Mouse (Mus musculus): Measurements from ENCODE around the gene Gm17387. TPM values are rescaled to one million over a fixed set of nuclear protein-coding genes. Genes with fewer than 3 reads are reported as not detected.

The Gm17387 gene
- not detected in 2 replicates for polyA plus RNA-seq (2012; rRNA removed)

GRCm38 (mm10) chr7:141028831-141029230 is at the start of gene Gm17387:
TSS of gene Gm17387 (plus strand) at chr7:141029131.

DNA sequence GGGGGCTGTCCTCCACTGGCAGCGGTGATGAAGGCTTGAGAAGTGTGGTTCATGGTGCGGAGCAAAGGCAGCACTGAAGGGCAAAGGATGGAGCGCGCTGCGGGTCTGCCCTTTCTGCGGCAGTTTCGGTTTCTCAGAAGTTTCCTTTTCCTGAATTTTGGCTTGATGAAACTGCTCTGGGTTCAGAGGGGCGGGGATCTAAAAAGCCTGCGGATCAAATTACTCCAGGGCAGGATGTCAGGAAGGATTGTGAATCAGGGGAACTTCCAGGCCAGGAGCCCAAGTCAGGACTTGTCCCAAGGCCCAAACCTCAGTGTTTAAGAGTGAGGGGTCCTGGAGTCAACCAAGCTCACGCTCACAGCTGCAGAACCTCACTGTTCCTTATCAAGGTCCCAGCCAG is 18.3 kb upstream of the Gm17387 start, which contains the start of gene Ifitm3:
TSS of gene Ifitm3 (minus strand) at position 178 of the 400 bp plus-strand sequence.

GRCm38 (mm10) chr7:141017824-141018223 is 11.1 kb upstream of the Gm17387 start, which contains the start of gene Ifitm6:
TSS of gene Ifitm6 (minus strand) at chr7:141017924.

GRCm38 (mm10) chr7:141060426-141061242 is 31.7 kb downstream of the Gm17387 start, which contains the start of gene B4galnt4:
TSS of gene B4galnt4 (plus strand) at chr7:141061104.

DNA sequence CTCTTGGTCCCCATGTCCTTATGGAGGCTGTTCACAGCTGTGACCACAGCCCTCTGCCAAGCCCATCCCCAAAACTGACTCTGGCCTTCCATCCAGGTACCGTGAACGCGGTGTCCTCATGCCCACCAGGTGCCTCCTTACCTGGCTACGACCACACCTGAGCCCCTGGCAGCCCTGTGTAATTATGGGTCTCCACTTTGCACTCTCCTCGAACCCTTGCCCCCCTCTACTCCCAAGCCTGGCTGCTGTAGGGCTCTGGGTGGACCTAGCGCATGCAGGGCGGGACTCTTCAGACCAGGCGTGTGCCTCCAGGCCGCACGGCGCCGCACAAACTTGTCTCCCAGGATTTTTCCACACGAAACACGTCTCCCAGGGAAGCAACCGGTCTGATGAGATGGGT is 48.9 kb downstream of the Gm17387 start, which contains the start of gene Pkp3:
TSS of gene Pkp3 (plus strand) at position 378 of the 400 bp plus-strand sequence.

Other genes with a start within 250 kb of the Gm17387 start
- 0.06 and 0.07 TPM in 2 replicates for gene Syce1, start 241.3 kb upstream of the Gm17387 start, polyA plus RNA-seq (2012; rRNA removed)
- gene Zfp941, start 207.0 kb upstream of the Gm17387 start, polyA plus RNA-seq (2012; rRNA removed), result 0.17 and 0.21 TPM in 2 replicates
- 112 and 142 TPM in 2 replicates for gene Urah, start 194.1 kb upstream of the Gm17387 start, polyA plus RNA-seq (2012; rRNA removed)
- not detected in 2 replicates for gene Scgb1c1, start 183.6 kb upstream of the Gm17387 start, polyA plus RNA-seq (2012; rRNA removed)
- gene Odf3, start 181.3 kb upstream of the Gm17387 start, polyA plus RNA-seq (2012; rRNA removed), result not detected in 2 replicates
- not detected in 2 replicates for gene Gm45785, start 172.8 kb upstream of the Gm17387 start, polyA plus RNA-seq (2012; rRNA removed)
- gene Ric8a, start 172.2 kb upstream of the Gm17387 start, polyA plus RNA-seq (2012; rRNA removed), result 17.1 and 20.2 TPM in 2 replicates
- gene Bet1l, start 171.6 kb upstream of the Gm17387 start, polyA plus RNA-seq (2012; rRNA removed), result 18.5 TPM in 2 replicates
- 36.4 TPM in 2 replicates for gene Psmd13, start 147.2 kb upstream of the Gm17387 start, polyA plus RNA-seq (2012; rRNA removed)
- gene Sirt3, start 146.8 kb upstream of the Gm17387 start, polyA plus RNA-seq (2012; rRNA removed), result 46.5 and 51.9 TPM in 2 replicates
- gene Cox8b, start 128.7 kb upstream of the Gm17387 start, polyA plus RNA-seq (2012; rRNA removed), result 0.19 and 0.20 TPM in 2 replicates
- gene Nlrp6, start 108.2 kb upstream of the Gm17387 start, polyA plus RNA-seq (2012; rRNA removed), result 61.4 and 61.9 TPM in 2 replicates
- gene Pgghg, start 87.7 kb upstream of the Gm17387 start, polyA plus RNA-seq (2012; rRNA removed), result 12.3 and 13.2 TPM in 2 replicates
- gene Ifitm5, start 78.8 kb upstream of the Gm17387 start, polyA plus RNA-seq (2012; rRNA removed), result 0.67 and 0.85 TPM in 2 replicates
- 0.14 TPM in 1 of 2 replicates, not detected in the other for gene Gm45717, start 73.2 kb upstream of the Gm17387 start, polyA plus RNA-seq (2012; rRNA removed)
- gene Ifitm2, start 73.1 kb upstream of the Gm17387 start, polyA plus RNA-seq (2012; rRNA removed), result 552 and 564 TPM in 2 replicates
- gene Ifitm1, start 61.9 kb upstream of the Gm17387 start, polyA plus RNA-seq (2012; rRNA removed), result 53.0 and 54.4 TPM in 2 replicates
- gene Ifitm3, start 18.4 kb upstream of the Gm17387 start, polyA plus RNA-seq (2012; rRNA removed), result 164 and 239 TPM in 2 replicates
- gene Ifitm6, start 11.2 kb upstream of the Gm17387 start, polyA plus RNA-seq (2012; rRNA removed), result 193 and 325 TPM in 2 replicates
- gene B4galnt4, start 32.0 kb downstream of the Gm17387 start, polyA plus RNA-seq (2012; rRNA removed), result 0.46 and 0.61 TPM in 2 replicates
- gene Pkp3, start 49.1 kb downstream of the Gm17387 start, polyA plus RNA-seq (2012; rRNA removed), result 0.74 and 0.85 TPM in 2 replicates
- 17.1 and 19.8 TPM in 2 replicates for gene Sigirr, start 71.4 kb downstream of the Gm17387 start, polyA plus RNA-seq (2012; rRNA removed)
- 7.8 and 10.3 TPM in 2 replicates for gene Ano9, start 88.7 kb downstream of the Gm17387 start, polyA plus RNA-seq (2012; rRNA removed)
- gene Ptdss2, start 93.3 kb downstream of the Gm17387 start, polyA plus RNA-seq (2012; rRNA removed), result 41.9 and 44.3 TPM in 2 replicates
- 45.4 and 45.9 TPM in 2 replicates for gene Rnh1, start 143.7 kb downstream of the Gm17387 start, polyA plus RNA-seq (2012; rRNA removed)
- 39.5 and 41.3 TPM in 2 replicates for gene Hras, start 164.9 kb downstream of the Gm17387 start, polyA plus RNA-seq (2012; rRNA removed)
- gene Lrrc56, start 165.0 kb downstream of the Gm17387 start, polyA plus RNA-seq (2012; rRNA removed), result 3.1 and 3.4 TPM in 2 replicates
- 2.5 and 2.6 TPM in 2 replicates for gene Lmntd2, start 184.9 kb downstream of the Gm17387 start, polyA plus RNA-seq (2012; rRNA removed)
- 29.2 and 33.5 TPM in 2 replicates for gene Rassf7, start 186.7 kb downstream of the Gm17387 start, polyA plus RNA-seq (2012; rRNA removed)
- gene Phrf1, start 199.7 kb downstream of the Gm17387 start, polyA plus RNA-seq (2012; rRNA removed), result 6.8 and 9.2 TPM in 2 replicates
- 54.2 and 82.1 TPM in 2 replicates for gene Irf7, start 237.3 kb downstream of the Gm17387 start, polyA plus RNA-seq (2012; rRNA removed)
- 0.13 and 0.29 TPM in 2 replicates for gene Cdhr5, start 247.7 kb downstream of the Gm17387 start, polyA plus RNA-seq (2012; rRNA removed)